In the genomic region with DNA sequence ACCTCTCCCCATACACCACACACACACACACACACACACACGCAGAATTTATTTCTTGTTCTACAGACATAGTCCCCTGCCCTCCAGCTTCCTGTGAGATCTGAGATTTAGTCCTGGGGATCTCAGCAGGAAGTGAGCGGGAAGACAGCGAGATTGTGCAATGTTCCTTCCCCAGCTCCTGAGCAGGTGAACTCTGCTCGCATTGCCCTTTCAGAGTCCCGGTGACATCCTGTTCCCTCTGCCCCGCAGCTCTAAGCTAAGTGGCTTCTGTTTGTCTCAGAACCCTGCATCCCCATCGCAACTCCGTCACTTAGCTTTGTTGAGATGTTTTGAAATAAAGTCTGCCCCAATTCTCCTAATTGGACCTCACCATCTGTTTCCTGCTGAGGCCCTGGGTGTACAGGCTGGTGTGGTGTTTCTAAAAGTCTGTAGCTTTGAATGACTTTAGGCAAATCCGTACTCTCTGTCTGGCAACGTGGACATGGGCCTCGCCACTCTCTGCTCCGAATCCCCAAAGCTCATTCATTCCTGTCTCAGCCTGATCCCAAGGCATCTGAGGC, we compare ENCODE assay signal across 22 mouse cellular contexts. TPM values are rescaled to one million over a fixed set of nuclear protein-coding genes. Genes with fewer than 3 reads are reported as not detected.
DNase-seq lines count a peak whose midpoint lies in the region; ATAC-seq and TF ChIP-seq lines count a peak whose summit lies in the region.
"Had no signal": no experiment of that assay in that cellular context is flagged by ENCODE, and none has a peak within 500 bp of the region (broad histone marks: within the 10 kb centered on the region; RNA-seq: fewer than 3 reads in every experiment).

No protein-coding gene starts in this region.

- H3K4me1 ChIP-seq in hindbrain, embryonic 10.5 days (replicated peaks): 0 out of 2 replicates have a peak, but pooled peaks cover 3% of the 10 kb centered on the region
- H3K4me1 ChIP-seq in hindbrain, embryonic 16.5 days (ENCODE audit: control insufficient read depth, insufficient read depth, low read depth, low read length): no peaks in the 10 kb centered on the region
- no peaks in the 10 kb centered on the region for H3K4me1 ChIP-seq in intestine, postnatal 0 days (replicated peaks; ENCODE audit: control insufficient read depth, insufficient read depth, low read length)
- H3K4me1 ChIP-seq: forebrain, embryonic 12.5 days had no signal

- WGBS in hindbrain, embryonic 10.5 days: 81% methylated on average over 12 of the region's 12 CpGs
- WGBS in hindbrain, embryonic 16.5 days: 85% methylated on average over 12 of the region's 12 CpGs
- 46% methylated on average over 12 of the region's 12 CpGs for WGBS in intestine, postnatal 0 days

- no peak overlapping the region for H3K4me2 ChIP-seq in hindbrain, embryonic 16.5 days (ENCODE audit: low read length)
- H3K4me2 ChIP-seq in intestine, postnatal 0 days (replicated peaks; ENCODE audit: low read depth): no peak overlapping the region
- H3K4me2 ChIP-seq: embryonic facial prominence, embryonic 12.5 days; forebrain, embryonic 12.5 days; heart, embryonic 13.5 days; hindbrain, embryonic 14.5 days had no signal

- no peak overlapping the region for H3K9ac ChIP-seq in hindbrain, embryonic 16.5 days (ENCODE audit: low read depth, low read length)
- H3K9ac ChIP-seq in intestine, postnatal 0 days (ENCODE audit: low read depth, low read length): no peak overlapping the region
- H3K9ac ChIP-seq: embryonic facial prominence, embryonic 12.5 days; forebrain, embryonic 12.5 days; heart, embryonic 13.5 days; hindbrain, embryonic 14.5 days had no signal

- H3K27ac ChIP-seq in hindbrain, embryonic 10.5 days: 0 out of 2 replicates have a peak overlapping the region, but pooled peaks have one; percentile 16
- no peak overlapping the region for H3K27ac ChIP-seq in hindbrain, embryonic 16.5 days (ENCODE audit: low read depth, low read length)
- no peak overlapping the region for H3K27ac ChIP-seq in intestine, postnatal 0 days (ENCODE audit: low read depth, low read length)
- H3K27ac ChIP-seq: embryonic facial prominence, embryonic 12.5 days; forebrain, embryonic 12.5 days; heart, embryonic 13.5 days; hindbrain, embryonic 14.5 days had no signal

- H3K36me3 ChIP-seq in hindbrain, embryonic 10.5 days: no peaks in the 10 kb centered on the region
- H3K36me3 ChIP-seq in hindbrain, embryonic 16.5 days (ENCODE audit: control insufficient read depth, insufficient read depth, low read length): no peaks in the 10 kb centered on the region
- no peaks in the 10 kb centered on the region for H3K36me3 ChIP-seq in intestine, postnatal 0 days (ENCODE audit: control insufficient read depth, insufficient read depth)
- H3K36me3 ChIP-seq: embryonic facial prominence, embryonic 12.5 days; forebrain, embryonic 12.5 days; heart, embryonic 13.5 days had no signal

- ATAC-seq in hindbrain, embryonic 16.5 days: no peak
- ATAC-seq in granulocyte monocyte progenitor cell, adult 5-6 weeks (replicated peaks; ENCODE audit: poor library complexity, severe bottlenecking): peak; percentile 63
- peak; percentile 71 for ATAC-seq in intestine, postnatal 0 days
- no peak for ATAC-seq in erythroid progenitor cell, adult 5-6 weeks (replicated peaks; ENCODE audit: low FRiP score, poor library complexity, severe bottlenecking)
- ATAC-seq: activated CD4-positive, CD25-positive, alpha-beta regulatory T cell, adult 4 months; forebrain, embryonic 16.5 days; Patski had no signal

- no peak for DNase-seq in hindbrain, embryonic 10.5 days (ENCODE audit: low spot score)
- no peak for DNase-seq in left cerebral cortex, adult 9 months (ENCODE audit: low spot score in 2 of 2)
- DNase-seq in adrenal gland, adult 8-10 months: no peak
- DNase-seq: adrenal gland, postnatal 25 days; cerebellum, adult 11 months; cerebellum, adult 8-10 months; cerebellum, postnatal 14 days; gastrocnemius, postnatal 14 days; heart, postnatal 36 days had no signal

- no peaks in the 10 kb centered on the region for H3K9me3 ChIP-seq in hindbrain, embryonic 10.5 days
- H3K9me3 ChIP-seq in hindbrain, embryonic 16.5 days (ENCODE audit: control insufficient read depth, low read length): no peaks in the 10 kb centered on the region
- H3K9me3 ChIP-seq in intestine, postnatal 0 days (ENCODE audit: control insufficient read depth): no peaks in the 10 kb centered on the region
- H3K9me3 ChIP-seq: embryonic facial prominence, embryonic 12.5 days; forebrain, embryonic 12.5 days had no signal

- no peak overlapping the region for H3K4me3 ChIP-seq in hindbrain, embryonic 10.5 days
- H3K4me3 ChIP-seq in hindbrain, embryonic 16.5 days (ENCODE audit: low read length): no peak overlapping the region
- H3K4me3 ChIP-seq in intestine, postnatal 0 days (ENCODE audit: low read depth, low read length): no peak overlapping the region
- H3K4me3 ChIP-seq: embryonic facial prominence, embryonic 12.5 days; forebrain, embryonic 12.5 days; heart, embryonic 13.5 days had no signal

- no peak for TF ChIP-seq CTCF in intestine, postnatal 0 days (IDR thresholded peaks at IDR 0.05; ENCODE audit: low read depth)

- H3K27me3 ChIP-seq in hindbrain, embryonic 10.5 days (ENCODE audit: insufficient read depth, poor library complexity, severe bottlenecking): peaks cover 35% of the 10 kb centered on the region
- no peaks in the 10 kb centered on the region for H3K27me3 ChIP-seq in hindbrain, embryonic 16.5 days (replicated peaks; ENCODE audit: control insufficient read depth, insufficient read depth, low read length)
- H3K27me3 ChIP-seq in intestine, postnatal 0 days (replicated peaks; ENCODE audit: control insufficient read depth, insufficient read depth, low read length): peaks cover 6% of the 10 kb centered on the region
- H3K27me3 ChIP-seq: Patski had no signal

RNA-seq across cellular contexts. Expression of a gene that starts 17.7 kb away (rescaled TPM):
- 0.81 and 0.85 TPM in 2 replicates for polyA plus RNA-seq in hindbrain, embryonic 10.5 days (2016; fragmentation: Nextera tagmentation; extraction: Ambion mirVana)
- polyA plus RNA-seq in hindbrain, embryonic 16.5 days (2015; fragmentation: Nextera tagmentation; extraction: Ambion mirVana): 5.7 and 8.6 TPM in 2 replicates
- total RNA-seq in granulocyte monocyte progenitor cell, adult 5-6 weeks (2014; fragmentation: Nextera tagmentation): not detected in 2 replicates
- not detected in 2 replicates for total RNA-seq in granulocyte monocyte progenitor cell, adult 5-6 weeks (2017)
- polyA plus RNA-seq in intestine, postnatal 0 days (2015; fragmentation: Nextera tagmentation; extraction: Ambion mirVana): 0.81 and 0.91 TPM in 2 replicates
- not detected in 2 replicates for total RNA-seq in erythroid progenitor cell, adult 5-6 weeks (2015; ENCODE audit: low replicate concordance)
- not detected in 2 replicates for total RNA-seq in erythroid progenitor cell, adult 5-6 weeks (2017; ENCODE audit: low replicate concordance)
- 1 to 10 TPM in 2 of 4 experiments, under 1 TPM in 2; 0.49 to 1.9 (median 1.3) TPM for total RNA-seq in adrenal gland, adult 8-10 months (2022)
- total RNA-seq: CH12.LX; gastrocnemius, postnatal 14 days; heart, postnatal 36 days had no signal
- polyA plus RNA-seq: activated CD4-positive, CD25-positive, alpha-beta regulatory T cell, adult 4 months; heart, postnatal 0 days had no signal

RNA-seq across cellular contexts. Expression of a gene that starts 18.0 kb away (rescaled TPM):
- 11.6 and 15.1 TPM in 2 replicates for polyA plus RNA-seq in hindbrain, embryonic 10.5 days (2016; fragmentation: Nextera tagmentation; extraction: Ambion mirVana)
- polyA plus RNA-seq in hindbrain, embryonic 16.5 days (2015; fragmentation: Nextera tagmentation; extraction: Ambion mirVana): 10.0 and 12.5 TPM in 2 replicates
- 1.5 TPM in 1 of 2 replicates, not detected in the other for total RNA-seq in granulocyte monocyte progenitor cell, adult 5-6 weeks (2014; fragmentation: Nextera tagmentation)
- total RNA-seq in granulocyte monocyte progenitor cell, adult 5-6 weeks (2017): 0.82 and 1.1 TPM in 2 replicates
- 87.2 and 88.8 TPM in 2 replicates for polyA plus RNA-seq in intestine, postnatal 0 days (2015; fragmentation: Nextera tagmentation; extraction: Ambion mirVana)
- 199 and 217 TPM in 2 replicates for total RNA-seq in erythroid progenitor cell, adult 5-6 weeks (2015; ENCODE audit: low replicate concordance)
- 249 and 265 TPM in 2 replicates for total RNA-seq in erythroid progenitor cell, adult 5-6 weeks (2017; ENCODE audit: low replicate concordance)
- total RNA-seq in adrenal gland, adult 8-10 months (2022): 100 to 1,000 TPM in 2 of 4 experiments, 10 to 100 TPM in 2; 80.9 to 133 (median 107) TPM
- total RNA-seq: CH12.LX had no signal
- polyA plus RNA-seq: activated CD4-positive, CD25-positive, alpha-beta regulatory T cell, adult 4 months had no signal

RNA-seq across cellular contexts. Expression of a gene that starts 54.5 kb away (rescaled TPM):
- polyA plus RNA-seq in hindbrain, embryonic 10.5 days (2016; fragmentation: Nextera tagmentation; extraction: Ambion mirVana): 76.3 and 83.5 TPM in 2 replicates
- polyA plus RNA-seq in hindbrain, embryonic 16.5 days (2015; fragmentation: Nextera tagmentation; extraction: Ambion mirVana): 69.0 and 71.3 TPM in 2 replicates
- 22.7 and 60.5 TPM in 2 replicates for total RNA-seq in granulocyte monocyte progenitor cell, adult 5-6 weeks (2014; fragmentation: Nextera tagmentation)
- 10.4 and 12.4 TPM in 2 replicates for total RNA-seq in granulocyte monocyte progenitor cell, adult 5-6 weeks (2017)
- polyA plus RNA-seq in intestine, postnatal 0 days (2015; fragmentation: Nextera tagmentation; extraction: Ambion mirVana): 72.7 and 73.4 TPM in 2 replicates
- 44.7 and 45.3 TPM in 2 replicates for total RNA-seq in erythroid progenitor cell, adult 5-6 weeks (2015; ENCODE audit: low replicate concordance)
- 8.9 and 10.3 TPM in 2 replicates for total RNA-seq in erythroid progenitor cell, adult 5-6 weeks (2017; ENCODE audit: low replicate concordance)
- 10 to 100 TPM; 81.1 to 93.8 (median 85.9) TPM for total RNA-seq in adrenal gland, adult 8-10 months (2022)

Comparison
In these comparisons a context has a peak if more than half of its experiments do, and no peak if none do; other contexts are left out.
1. ATAC-seq: peak in granulocyte monocyte progenitor cell, adult 5-6 weeks (single experiment) and intestine, postnatal 0 days (single experiment); none in hindbrain, embryonic 16.5 days (single experiment) and erythroid progenitor cell, adult 5-6 weeks (single experiment).
2. RNA of a gene that starts 18.0 kb away (total RNA-seq): 199 to 265 TPM in erythroid progenitor cell, adult 5-6 weeks and 80.9 to 133 TPM in adrenal gland, adult 8-10 months; 0.82 to 1.5 TPM in granulocyte monocyte progenitor cell, adult 5-6 weeks; every median in the first group is over 10 times any median in the second.